Mouse (Mus musculus): ENCODE measurements around the gene Shc4. TPM values are rescaled to one million over a fixed set of nuclear protein-coding genes. Genes with fewer than 3 reads are reported as not detected.

The Shc4 gene
- polyA plus RNA-seq, 1 experiment from 2014 or later: 1.3 TPM

- WGBS: 30% methylated on average over 25 of the region's 25 CpGs
- no peak for ATAC-seq (replicated peaks; ENCODE audit: low FRiP score)
- DNase-seq (ENCODE audit: low spot score): peak; percentile 66
- Histone ChIP-seq H3K36me3 (ENCODE audit: control insufficient read depth, insufficient read depth, low read length) (peaks cover 3% of the 10 kb centered on the region; the same call in 1 of the 2 replicates), H3K27me3 (ENCODE audit: control insufficient read depth, insufficient read depth, low read length) (no peaks in the 10 kb centered on the region), H3K4me1 (replicated peaks; ENCODE audit: control insufficient read depth, insufficient read depth, low read length) (peaks cover 6% of the 10 kb centered on the region; the same call in 1 of the 2 replicates), H3K9me3 (ENCODE audit: control insufficient read depth, low read length) (no peaks in the 10 kb centered on the region), H3K27ac (ENCODE audit: low read depth, low read length) (0 out of 2 replicates have a peak overlapping the region, but pooled peaks have one; percentile 37), H3K4me3 (ENCODE audit: low read depth, low read length) (no peak overlapping the region), H3K4me2 (ENCODE audit: low read depth, low read length, severe bottlenecking) (peak overlapping the region; percentile 29; the same call in 1 of the 2 replicates), H3K9ac (ENCODE audit: low read length) (peak overlapping the region; percentile 27; the same call in 1 of the 2 replicates)
Measured at GRCm38 (mm10) chr2:125620213-125620907, 103.6 kb downstream of the Shc4 start.

GRCm38 (mm10) chr2:125615858-125616424 lies 108.0 kb downstream of the Shc4 start:
- Histone ChIP-seq H3K36me3 (ENCODE audit: control insufficient read depth, insufficient read depth, low read length) (peaks cover 11% of the 10 kb centered on the region), H3K4me3 (ENCODE audit: low read depth, low read length) (no peak overlapping the region), H3K9ac (ENCODE audit: low read length) (no peak overlapping the region), H3K9me3 (ENCODE audit: control insufficient read depth, low read length) (no peaks in the 10 kb centered on the region), H3K27ac (ENCODE audit: low read depth, low read length) (no peak overlapping the region), H3K4me1 (replicated peaks; ENCODE audit: control insufficient read depth, insufficient read depth, low read length) (peaks cover 6% of the 10 kb centered on the region; the same call in 1 of the 2 replicates), H3K4me2 (ENCODE audit: low read depth, low read length, severe bottlenecking) (no peak overlapping the region), H3K27me3 (ENCODE audit: control insufficient read depth, insufficient read depth, low read length) (no peaks in the 10 kb centered on the region)
- WGBS: 88% methylated on average over 8 of the region's 8 CpGs
- DNase-seq (ENCODE audit: low spot score) (no peak), ATAC-seq (replicated peaks; ENCODE audit: low FRiP score) (no peak)

- DNase-seq (ENCODE audit: low spot score) (no peak), ATAC-seq (replicated peaks; ENCODE audit: low FRiP score) (no peak)
- peaks cover 4% of the 10 kb centered on the region; the same call in 1 of the 2 replicates for H3K4me1 ChIP-seq (replicated peaks; ENCODE audit: control insufficient read depth, insufficient read depth, low read length)
- no peak overlapping the region for H3K4me2 ChIP-seq (ENCODE audit: low read depth, low read length, severe bottlenecking)
- H3K36me3 ChIP-seq (ENCODE audit: control insufficient read depth, insufficient read depth, low read length): peaks cover 11% of the 10 kb centered on the region
- WGBS: 96% methylated on average over 7 of the region's 7 CpGs
- no peak overlapping the region for H3K9ac ChIP-seq (ENCODE audit: low read length)
- no peaks in the 10 kb centered on the region for H3K27me3 ChIP-seq (ENCODE audit: control insufficient read depth, insufficient read depth, low read length)
- no peaks in the 10 kb centered on the region for H3K9me3 ChIP-seq (ENCODE audit: control insufficient read depth, low read length)
- H3K4me3 ChIP-seq (ENCODE audit: low read depth, low read length): no peak overlapping the region
- no peak overlapping the region for H3K27ac ChIP-seq (ENCODE audit: low read depth, low read length)
Measured at GRCm38 (mm10) chr2:125615440-125615839, 108.5 kb downstream of the Shc4 start.

GRCm38 (mm10) chr2:125606220-125606845 lies 117.6 kb downstream of the Shc4 start:
- Histone ChIP-seq H3K36me3 (ENCODE audit: control insufficient read depth, insufficient read depth, low read length) (peaks cover 2% of the 10 kb centered on the region; the same call in 1 of the 2 replicates), H3K9me3 (ENCODE audit: control insufficient read depth, low read length) (no peaks in the 10 kb centered on the region), H3K27me3 (ENCODE audit: control insufficient read depth, insufficient read depth, low read length) (no peaks in the 10 kb centered on the region), H3K27ac (ENCODE audit: low read depth, low read length) (no peak overlapping the region), H3K4me2 (ENCODE audit: low read depth, low read length, severe bottlenecking) (no peak overlapping the region), H3K9ac (ENCODE audit: low read length) (no peak overlapping the region), H3K4me1 (replicated peaks; ENCODE audit: control insufficient read depth, insufficient read depth, low read length) (no peaks in the 10 kb centered on the region), H3K4me3 (ENCODE audit: low read depth, low read length) (no peak overlapping the region)
- DNase-seq (ENCODE audit: low spot score) (no peak), ATAC-seq (replicated peaks; ENCODE audit: low FRiP score) (no peak)
- WGBS: 87% methylated on average over 17 of the region's 17 CpGs

- no peak for DNase-seq (ENCODE audit: low spot score)
- H3K4me1 ChIP-seq (replicated peaks; ENCODE audit: control insufficient read depth, insufficient read depth, low read length): no peaks in the 10 kb centered on the region
- WGBS: 84% methylated on average over 7 of the region's 7 CpGs
- H3K9me3 ChIP-seq (ENCODE audit: control insufficient read depth, low read length): no peaks in the 10 kb centered on the region
- peaks cover 1% of the 10 kb centered on the region; the same call in 1 of the 2 replicates for H3K36me3 ChIP-seq (ENCODE audit: control insufficient read depth, insufficient read depth, low read length)
- no peak overlapping the region for H3K4me3 ChIP-seq (ENCODE audit: low read depth, low read length)
- H3K27ac ChIP-seq (ENCODE audit: low read depth, low read length): no peak overlapping the region
- no peak for ATAC-seq (replicated peaks; ENCODE audit: low FRiP score)
- H3K9ac ChIP-seq (ENCODE audit: low read length): no peak overlapping the region
- no peak overlapping the region for H3K4me2 ChIP-seq (ENCODE audit: low read depth, low read length, severe bottlenecking)
- H3K27me3 ChIP-seq (ENCODE audit: control insufficient read depth, insufficient read depth, low read length): no peaks in the 10 kb centered on the region
Measured at GRCm38 (mm10) chr2:125604646-125605045, 119.3 kb downstream of the Shc4 start.

GRCm38 (mm10) chr2:125602970-125603369 lies 121.0 kb downstream of the Shc4 start:
- Histone ChIP-seq H3K4me3 (ENCODE audit: low read depth, low read length) (no peak overlapping the region), H3K4me2 (ENCODE audit: low read depth, low read length, severe bottlenecking) (no peak overlapping the region), H3K9ac (ENCODE audit: low read length) (no peak overlapping the region), H3K9me3 (ENCODE audit: control insufficient read depth, low read length) (no peaks in the 10 kb centered on the region), H3K4me1 (replicated peaks; ENCODE audit: control insufficient read depth, insufficient read depth, low read length) (no peaks in the 10 kb centered on the region), H3K27me3 (ENCODE audit: control insufficient read depth, insufficient read depth, low read length) (no peaks in the 10 kb centered on the region), H3K36me3 (ENCODE audit: control insufficient read depth, insufficient read depth, low read length) (no peaks in the 10 kb centered on the region; the same call in 1 of the 2 replicates), H3K27ac (ENCODE audit: low read depth, low read length) (no peak overlapping the region)
- DNase-seq (ENCODE audit: low spot score): no peak
- WGBS: 94% methylated on average over 3 of the region's 3 CpGs
- ATAC-seq (replicated peaks; ENCODE audit: low FRiP score): no peak

GRCm38 (mm10) chr2:125598958-125599357 lies 125.0 kb downstream of the Shc4 start:
- Histone ChIP-seq H3K27ac (ENCODE audit: low read depth, low read length) (no peak overlapping the region), H3K9ac (ENCODE audit: low read length) (no peak overlapping the region), H3K4me3 (ENCODE audit: low read depth, low read length) (no peak overlapping the region), H3K4me1 (replicated peaks; ENCODE audit: control insufficient read depth, insufficient read depth, low read length) (no peaks in the 10 kb centered on the region), H3K27me3 (ENCODE audit: control insufficient read depth, insufficient read depth, low read length) (no peaks in the 10 kb centered on the region), H3K9me3 (ENCODE audit: control insufficient read depth, low read length) (no peaks in the 10 kb centered on the region), H3K4me2 (ENCODE audit: low read depth, low read length, severe bottlenecking) (no peak overlapping the region), H3K36me3 (ENCODE audit: control insufficient read depth, insufficient read depth, low read length) (peaks cover 2% of the 10 kb centered on the region)
- WGBS: 90% methylated on average over 4 of the region's 4 CpGs
- DNase-seq (ENCODE audit: low spot score): no peak
- ATAC-seq (replicated peaks; ENCODE audit: low FRiP score): no peak

- Histone ChIP-seq H3K9ac (ENCODE audit: low read length) (no peak overlapping the region), H3K4me2 (ENCODE audit: low read depth, low read length, severe bottlenecking) (no peak overlapping the region), H3K27me3 (ENCODE audit: control insufficient read depth, insufficient read depth, low read length) (no peaks in the 10 kb centered on the region), H3K36me3 (ENCODE audit: control insufficient read depth, insufficient read depth, low read length) (peaks cover 2% of the 10 kb centered on the region), H3K9me3 (ENCODE audit: control insufficient read depth, low read length) (no peaks in the 10 kb centered on the region), H3K27ac (ENCODE audit: low read depth, low read length) (no peak overlapping the region), H3K4me1 (replicated peaks; ENCODE audit: control insufficient read depth, insufficient read depth, low read length) (no peaks in the 10 kb centered on the region), H3K4me3 (ENCODE audit: low read depth, low read length) (no peak overlapping the region)
- DNase-seq (ENCODE audit: low spot score) (no peak), ATAC-seq (replicated peaks; ENCODE audit: low FRiP score) (no peak)
- 81% methylated on average over 6 of the region's 6 CpGs for WGBS
Measured at GRCm38 (mm10) chr2:125598251-125598650, 125.7 kb downstream of the Shc4 start.

Data from forebrain, embryonic 11.5 days (tissue).